Mouse (Mus musculus): ENCODE data around the gene 1110051M20Rik. TPM values are rescaled to one million over a fixed set of nuclear protein-coding genes. Genes with fewer than 3 reads are reported as not detected.

Gene 1110051M20Rik
- polyA plus RNA-seq, 2 experiments = 1.6 to 6.6 TPM

- no peak overlapping the region for H3K27ac ChIP-seq
- no peaks in the 10 kb centered on the region for H3K36me3 ChIP-seq (replicated peaks; ENCODE audit: control insufficient read depth, insufficient read depth, low read depth)
- H3K4me2 ChIP-seq (ENCODE audit: low read depth) = no peak overlapping the region
- H3K9ac ChIP-seq (replicated peaks) = no peak overlapping the region
- no peak for TF ChIP-seq EP300 (IDR thresholded peaks at IDR 0.05; ENCODE audit: low read depth)
- no peak for TF ChIP-seq CTCF (IDR thresholded peaks at IDR 0.05; ENCODE audit: low read depth)
- no peaks in the 10 kb centered on the region for H3K4me1 ChIP-seq (replicated peaks; ENCODE audit: control insufficient read depth in 2 of 2, insufficient read depth in 2 of 2, low read length in 1 of 2)
- ATAC-seq (ENCODE audit: insufficient read depth) = no peak
- H3K9me3 ChIP-seq (ENCODE audit: control insufficient read depth, low read length) = no peaks in the 10 kb centered on the region
- no peak overlapping the region for H3K4me3 ChIP-seq (ENCODE audit: insufficient read depth in 1 of 2, low read depth in 2 of 2, low read length in 2 of 2)
- DNase-seq (ENCODE audit: low read depth in 3 of 3, low spot score in 3 of 3) = no peak
- WGBS (ENCODE audit: insufficient replicate concordance) = 46% methylated on average over 4 of the region's 4 CpGs
- no peaks in the 10 kb centered on the region for H3K27me3 ChIP-seq (ENCODE audit: control insufficient read depth, insufficient read depth, low read length)
Measured at GRCm38 (mm10) chr2:91335128-91335527, 109.4 kb downstream of the 1110051M20Rik start.

GRCm38 (mm10) chr2:91331051-91331843, 113.3 kb downstream of the 1110051M20Rik start:
- no peak for DNase-seq (ENCODE audit: low read depth in 3 of 3, low spot score in 3 of 3)
- TF ChIP-seq EP300 (IDR thresholded peaks at IDR 0.05; ENCODE audit: low read depth) (no peak), CTCF (IDR thresholded peaks at IDR 0.05; ENCODE audit: low read depth) (no peak)
- WGBS (ENCODE audit: insufficient replicate concordance) = 63% methylated on average over 7 of the region's 7 CpGs
- no peaks in the 10 kb centered on the region for H3K36me3 ChIP-seq (replicated peaks; ENCODE audit: control insufficient read depth, insufficient read depth, low read depth)
- no peak for ATAC-seq (ENCODE audit: insufficient read depth)
- H3K27me3 ChIP-seq (ENCODE audit: control insufficient read depth, insufficient read depth, low read length) = no peaks in the 10 kb centered on the region
- H3K4me2 ChIP-seq (ENCODE audit: low read depth) = no peak overlapping the region
- H3K9me3 ChIP-seq (ENCODE audit: control insufficient read depth, low read length) = no peaks in the 10 kb centered on the region
- no peak overlapping the region for H3K27ac ChIP-seq
- H3K4me3 ChIP-seq (ENCODE audit: insufficient read depth in 1 of 2, low read depth in 2 of 2, low read length in 2 of 2) = no peak overlapping the region
- H3K9ac ChIP-seq (replicated peaks) = no peak overlapping the region
- H3K4me1 ChIP-seq (replicated peaks; ENCODE audit: control insufficient read depth in 2 of 2, insufficient read depth in 2 of 2, low read length in 1 of 2) = peaks cover 0 to 3% of the 10 kb centered on the region in 2 experiments; a peak in 1 of 4 replicates

- no peaks in the 10 kb centered on the region for H3K36me3 ChIP-seq (replicated peaks; ENCODE audit: control insufficient read depth, insufficient read depth, low read depth)
- 63% methylated on average over 8 of the region's 8 CpGs for WGBS (ENCODE audit: insufficient replicate concordance)
- H3K4me3 ChIP-seq (ENCODE audit: insufficient read depth in 1 of 2, low read depth in 2 of 2, low read length in 2 of 2) = no peak overlapping the region
- H3K27ac ChIP-seq = no peak overlapping the region
- no peak for TF ChIP-seq EP300 (IDR thresholded peaks at IDR 0.05; ENCODE audit: low read depth)
- no peak for TF ChIP-seq CTCF (IDR thresholded peaks at IDR 0.05; ENCODE audit: low read depth)
- no peak for ATAC-seq (ENCODE audit: insufficient read depth)
- no peaks in the 10 kb centered on the region for H3K27me3 ChIP-seq (ENCODE audit: control insufficient read depth, insufficient read depth, low read length)
- H3K4me1 ChIP-seq (replicated peaks; ENCODE audit: control insufficient read depth in 2 of 2, insufficient read depth in 2 of 2, low read length in 1 of 2) = peaks cover 0 to 3% of the 10 kb centered on the region in 2 experiments; a peak in 1 of 4 replicates
- H3K4me2 ChIP-seq (ENCODE audit: low read depth) = no peak overlapping the region
- no peak overlapping the region for H3K9ac ChIP-seq (replicated peaks)
- no peaks in the 10 kb centered on the region for H3K9me3 ChIP-seq (ENCODE audit: control insufficient read depth, low read length)
- no peak for DNase-seq (ENCODE audit: low read depth in 3 of 3, low spot score in 3 of 3)
Measured at GRCm38 (mm10) chr2:91329996-91330738, 114.3 kb downstream of the 1110051M20Rik start.

GRCm38 (mm10) chr2:91328729-91329125, 115.8 kb downstream of the 1110051M20Rik start:
- no peak overlapping the region for H3K9ac ChIP-seq (replicated peaks)
- no peaks in the 10 kb centered on the region for H3K36me3 ChIP-seq (replicated peaks; ENCODE audit: control insufficient read depth, insufficient read depth, low read depth)
- DNase-seq (ENCODE audit: low read depth in 3 of 3, low spot score in 3 of 3) (no peak), ATAC-seq (ENCODE audit: insufficient read depth) (no peak)
- no peak overlapping the region for H3K4me2 ChIP-seq (ENCODE audit: low read depth)
- TF ChIP-seq EP300 (IDR thresholded peaks at IDR 0.05; ENCODE audit: low read depth) = no peak
- no peak for TF ChIP-seq CTCF (IDR thresholded peaks at IDR 0.05; ENCODE audit: low read depth)
- H3K9me3 ChIP-seq (ENCODE audit: control insufficient read depth, low read length) = no peaks in the 10 kb centered on the region
- H3K4me3 ChIP-seq (ENCODE audit: insufficient read depth in 1 of 2, low read depth in 2 of 2, low read length in 2 of 2) = no peak overlapping the region
- H3K27me3 ChIP-seq (ENCODE audit: control insufficient read depth, insufficient read depth, low read length) = no peaks in the 10 kb centered on the region
- peaks cover 0 to 3% of the 10 kb centered on the region in 2 experiments; a peak in 1 of 4 replicates for H3K4me1 ChIP-seq (replicated peaks; ENCODE audit: control insufficient read depth in 2 of 2, insufficient read depth in 2 of 2, low read length in 1 of 2)
- WGBS (ENCODE audit: insufficient replicate concordance) = 76% methylated on average over 3 of the region's 3 CpGs
- H3K27ac ChIP-seq = no peak overlapping the region

Data from liver, embryonic 14.5 days (tissue).